Mouse (Mus musculus): ENCODE measurements at regions not wholly inside any gene's neighbourhood (a gene's known extent, or its start where the extent isn't known, plus 50 kb on each side); places are given as distances from the start of the nearest gene placed in this dataset.

DNA sequence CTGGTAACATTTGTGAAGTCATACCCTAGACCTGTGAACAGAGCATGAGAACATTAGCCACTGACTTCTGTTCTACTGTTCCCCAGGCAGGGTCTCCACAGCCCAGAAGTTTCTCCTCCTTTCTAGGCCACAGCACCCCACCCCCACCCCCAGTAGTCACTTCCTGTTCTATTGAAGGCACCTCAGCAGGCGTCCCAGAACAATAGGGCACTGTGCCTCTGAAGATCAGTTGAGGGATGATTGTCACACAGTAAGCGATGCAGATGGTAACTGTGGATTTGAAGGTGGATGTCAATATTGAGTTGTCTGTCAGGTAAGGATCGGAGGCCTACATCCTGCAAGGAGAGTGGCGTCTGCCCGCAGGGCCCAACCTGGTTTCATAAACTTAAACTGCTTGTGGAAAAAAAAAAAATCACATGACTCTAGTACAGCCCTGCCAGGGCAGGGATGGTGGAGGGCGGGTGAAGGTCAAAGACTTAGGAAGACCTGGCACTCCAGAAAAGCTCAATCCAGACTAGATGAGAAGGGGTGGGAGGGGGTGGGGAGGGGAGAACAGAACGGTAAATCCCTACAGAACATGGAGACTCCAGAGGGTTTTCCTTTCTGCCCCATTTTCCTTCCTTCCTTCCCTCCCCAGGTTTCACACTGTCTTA, 103.1 kb upstream of the Rybp start:
- DNase-seq (ENCODE audit: low read depth in 2 of 2, low spot score in 2 of 2), result no peak

DNA sequence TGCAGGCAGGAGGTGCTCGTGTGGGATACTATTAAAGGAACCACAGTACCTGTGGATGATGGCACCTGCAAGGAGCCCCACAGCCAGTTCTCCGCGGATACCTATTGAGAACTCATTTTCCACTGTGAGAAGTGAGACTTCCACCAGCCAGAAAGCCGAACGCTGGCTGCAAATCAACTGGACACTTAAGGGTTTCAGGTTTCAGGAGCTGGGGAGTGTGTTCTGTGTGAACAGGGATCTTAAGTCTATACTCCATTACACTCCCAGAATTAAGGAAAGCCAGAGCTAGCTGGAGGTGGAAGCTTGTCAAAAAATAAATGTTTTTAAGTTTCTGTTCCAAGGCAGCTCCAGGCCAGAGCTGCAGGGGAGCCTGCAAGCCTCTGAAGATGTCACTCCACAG, 99.8 kb upstream of the Rybp start:
- no peak for DNase-seq (ENCODE audit: low read depth in 2 of 2, low spot score in 2 of 2)

DNA sequence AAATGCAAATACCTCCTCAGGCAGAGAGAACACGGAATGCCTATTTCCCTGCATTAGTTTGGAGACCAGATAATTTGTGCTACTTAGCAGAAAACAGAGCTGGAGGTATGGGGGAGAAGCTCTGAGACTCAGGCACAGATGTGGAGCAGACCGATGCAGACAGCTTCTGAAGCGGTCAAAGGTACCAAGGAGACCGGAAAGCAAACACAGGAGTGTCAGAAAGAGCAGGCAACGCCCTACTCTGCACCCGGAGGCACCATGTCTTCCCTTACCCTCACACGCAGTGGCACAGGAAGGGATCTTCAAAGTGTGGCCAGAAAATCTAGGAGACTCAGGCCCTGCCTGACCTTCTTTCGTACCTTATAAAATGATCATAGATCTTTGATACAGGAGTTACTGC, 98.4 kb upstream of the Rybp start:
- DNase-seq (ENCODE audit: low read depth in 2 of 2, low spot score in 2 of 2), result no peak

DNA sequence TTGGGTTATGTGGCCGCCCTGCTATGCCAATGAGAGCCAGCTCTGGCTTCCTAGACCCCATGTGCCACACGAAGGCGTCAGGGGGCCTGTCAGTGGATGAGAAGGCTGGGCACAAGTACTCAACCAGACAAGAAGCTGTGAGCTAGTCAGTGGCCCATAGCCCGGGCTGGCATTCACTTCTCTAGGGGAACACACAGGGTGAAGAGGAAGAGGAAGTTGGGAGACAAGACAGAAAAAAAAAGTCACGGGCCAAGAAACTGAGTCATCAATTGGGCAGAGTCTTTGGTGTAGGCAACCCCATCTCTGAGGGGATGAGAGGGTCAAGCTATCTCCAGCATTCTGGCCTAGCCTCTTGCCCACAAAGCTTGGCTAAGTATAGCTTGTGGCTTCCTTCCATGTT, 93.8 kb upstream of the Rybp start:
- no peak for DNase-seq (ENCODE audit: low read depth in 2 of 2, low spot score in 2 of 2)

DNA sequence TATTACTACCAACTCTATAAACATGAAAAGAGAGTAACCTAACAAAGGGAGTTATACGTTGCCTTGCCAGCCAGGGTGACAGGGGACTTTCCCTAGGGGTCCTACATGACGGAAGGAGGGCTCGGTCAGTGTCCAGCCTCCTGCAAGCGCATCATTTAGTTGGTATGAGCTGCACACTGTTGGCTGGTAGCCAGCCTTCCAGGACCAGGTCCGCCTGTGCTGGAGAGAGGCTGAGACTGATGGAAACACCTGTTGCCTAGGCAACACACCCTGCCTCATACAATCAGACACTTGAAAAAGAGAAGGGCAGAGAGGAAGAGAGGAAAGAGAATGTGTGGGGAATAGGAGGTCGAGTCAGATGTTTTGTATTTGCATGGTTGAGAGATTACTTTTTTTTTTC, 93.3 kb upstream of the Rybp start:
- DNase-seq (ENCODE audit: low read depth in 2 of 2, low spot score in 2 of 2), result no peak

DNA sequence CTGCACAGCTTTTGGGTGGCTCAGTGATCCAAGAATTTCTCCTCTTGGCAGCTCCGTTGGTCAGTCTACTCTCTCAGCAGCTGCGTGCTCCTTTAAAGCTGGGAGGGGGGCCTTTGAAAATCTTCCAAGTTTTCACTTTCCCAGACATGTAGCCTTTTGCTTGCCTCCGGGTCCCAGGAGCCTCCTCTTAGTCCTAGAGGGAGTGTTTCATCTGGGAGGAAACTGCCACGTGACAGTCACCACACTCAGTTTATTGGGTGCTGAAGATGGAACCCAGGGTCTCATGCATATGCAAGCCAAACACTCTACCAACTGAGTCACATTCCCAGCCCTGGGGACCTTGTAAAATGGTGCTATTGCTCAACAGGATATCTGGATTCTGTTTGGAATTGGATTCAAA, 92.5 kb upstream of the Rybp start:
- DNase-seq (ENCODE audit: low read depth in 2 of 2, low spot score in 2 of 2), result no peak

DNA sequence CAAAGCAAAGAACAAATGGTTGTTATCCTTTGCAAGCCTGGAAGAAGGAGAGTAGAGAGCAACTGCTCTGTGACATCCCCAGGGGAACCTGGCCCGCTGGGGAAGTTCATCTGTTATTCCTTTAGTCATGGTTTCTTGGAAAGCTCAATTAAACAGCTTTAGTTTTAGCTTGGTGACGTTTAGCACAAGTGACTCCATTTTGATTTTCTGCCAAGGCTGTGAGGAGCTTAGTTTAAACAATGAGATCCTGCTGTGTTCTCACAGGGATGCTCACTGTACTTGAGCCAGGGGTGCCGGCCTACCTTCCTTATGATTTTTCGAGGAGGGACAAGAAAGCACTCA, 91.2 kb upstream of the Rybp start:
- no peak for DNase-seq (ENCODE audit: low read depth in 2 of 2, low spot score in 2 of 2)

DNA sequence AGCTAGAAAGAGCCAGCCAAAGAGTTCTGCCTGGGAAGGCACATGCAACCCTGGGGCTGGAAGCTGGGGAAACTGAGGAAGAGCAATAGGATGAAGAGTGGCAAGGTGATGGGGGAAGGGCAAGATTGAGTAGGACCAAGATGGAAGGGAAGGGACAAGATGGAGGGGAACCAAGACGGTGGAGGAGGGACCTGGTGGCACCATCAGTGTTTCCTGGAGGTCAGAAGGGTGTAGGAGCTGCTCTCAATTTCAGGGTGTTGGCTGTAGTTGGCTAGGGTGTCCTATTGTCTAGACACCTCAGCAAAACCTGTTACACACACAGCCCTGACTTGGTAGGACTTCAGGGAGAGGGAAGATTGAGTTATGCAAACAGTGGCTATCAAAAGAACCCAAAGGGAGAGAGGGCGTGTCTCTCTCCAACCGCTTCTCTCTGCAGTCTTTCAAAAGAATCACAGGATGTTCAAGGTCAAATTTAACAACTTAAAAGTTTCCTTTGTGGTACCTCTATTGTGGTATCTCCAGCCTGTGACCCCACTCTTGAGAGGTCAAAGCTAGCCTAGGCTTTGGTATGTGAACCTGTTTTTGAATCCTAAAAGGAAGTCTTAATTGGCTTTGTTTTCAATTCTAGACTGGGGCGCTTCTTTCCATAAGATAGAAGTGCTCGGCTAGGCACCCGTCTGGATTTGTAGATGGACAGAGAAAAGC, 90.7 kb upstream of the Rybp start:
- no peak for DNase-seq (ENCODE audit: low read depth in 2 of 2, low spot score in 2 of 2)

DNA sequence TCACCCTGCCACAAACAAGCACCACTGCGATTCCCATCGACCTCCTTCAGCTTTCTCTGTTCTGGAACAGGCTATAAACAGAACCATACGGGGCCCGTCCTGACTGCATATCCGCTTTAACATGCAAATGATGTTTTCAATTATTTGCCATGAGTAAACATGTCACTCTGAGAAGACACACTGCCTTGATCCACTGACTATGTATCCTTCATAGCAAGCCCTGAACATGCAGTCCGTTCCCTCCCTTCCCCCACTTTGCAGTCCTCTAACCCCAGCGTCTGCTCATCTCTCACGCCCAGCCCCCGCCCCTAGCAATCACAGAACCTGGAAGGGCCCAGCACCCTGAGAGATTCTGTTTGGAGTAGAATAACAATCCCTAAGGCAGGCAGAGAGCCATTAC, 89.4 kb upstream of the Rybp start:
- DNase-seq (ENCODE audit: low read depth in 2 of 2, low spot score in 2 of 2), result no peak

DNA sequence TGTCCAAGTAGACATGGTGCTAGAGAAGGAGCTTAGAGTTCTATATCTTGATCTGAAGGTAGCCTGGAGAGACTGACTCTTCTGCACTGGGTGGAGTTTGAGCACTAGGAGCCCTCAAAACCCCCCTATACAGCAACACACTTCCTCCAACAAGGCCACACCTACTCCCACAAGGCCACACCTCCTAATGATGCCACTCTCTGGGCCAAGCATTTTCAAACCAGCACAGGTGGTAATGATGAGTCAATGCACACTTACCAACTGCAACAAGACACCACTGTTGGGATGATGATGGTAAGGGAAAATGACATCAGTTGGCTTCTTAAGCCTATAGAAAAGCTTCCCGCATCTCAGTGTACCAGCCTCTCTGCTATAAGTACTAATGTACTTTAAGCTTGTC, 83.5 kb upstream of the Rybp start:
- no peak for DNase-seq (ENCODE audit: low read depth in 2 of 2, low spot score in 2 of 2)

DNA sequence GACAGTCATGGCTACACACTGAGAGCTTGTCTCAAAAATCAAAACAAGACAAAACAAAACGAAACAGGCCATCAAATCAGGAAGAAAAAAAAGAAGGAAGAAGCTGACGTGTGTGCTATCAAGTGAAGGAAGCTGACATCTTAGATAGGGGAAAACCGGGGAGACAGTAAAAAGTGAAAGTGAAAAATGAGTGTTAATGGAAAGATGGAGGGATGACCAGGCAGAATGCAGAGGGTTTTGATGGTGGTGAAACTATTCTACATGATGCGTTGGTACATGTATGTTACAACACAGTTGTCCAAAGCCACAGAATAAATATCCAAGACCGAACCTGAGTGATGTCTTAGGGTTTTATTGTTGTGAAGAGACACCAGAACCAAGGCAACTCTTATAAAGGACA, 83.1 kb upstream of the Rybp start:
- no peak for DNase-seq (ENCODE audit: low read depth in 2 of 2, low spot score in 2 of 2)

DNA sequence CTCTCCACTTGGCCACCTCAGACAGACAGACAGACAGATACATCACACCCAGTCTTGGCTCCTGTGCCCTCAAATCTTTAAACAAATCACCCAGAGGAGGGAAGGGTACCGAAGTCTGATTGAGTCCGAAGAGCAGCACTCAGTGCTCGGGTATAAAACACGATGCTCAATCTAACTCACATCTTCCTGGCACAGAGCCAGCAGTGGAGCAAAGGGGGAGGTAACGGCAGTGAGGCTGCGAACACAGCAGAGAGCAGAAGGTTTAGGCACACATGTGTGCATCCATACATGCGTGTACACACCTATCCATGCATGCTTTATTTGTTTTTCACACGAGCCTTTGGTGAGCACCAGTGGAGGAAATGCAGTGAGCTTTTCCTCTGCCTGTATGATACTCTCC, 78.9 kb upstream of the Rybp start:
- no peak for DNase-seq (ENCODE audit: low read depth in 2 of 2, low spot score in 2 of 2)

DNA sequence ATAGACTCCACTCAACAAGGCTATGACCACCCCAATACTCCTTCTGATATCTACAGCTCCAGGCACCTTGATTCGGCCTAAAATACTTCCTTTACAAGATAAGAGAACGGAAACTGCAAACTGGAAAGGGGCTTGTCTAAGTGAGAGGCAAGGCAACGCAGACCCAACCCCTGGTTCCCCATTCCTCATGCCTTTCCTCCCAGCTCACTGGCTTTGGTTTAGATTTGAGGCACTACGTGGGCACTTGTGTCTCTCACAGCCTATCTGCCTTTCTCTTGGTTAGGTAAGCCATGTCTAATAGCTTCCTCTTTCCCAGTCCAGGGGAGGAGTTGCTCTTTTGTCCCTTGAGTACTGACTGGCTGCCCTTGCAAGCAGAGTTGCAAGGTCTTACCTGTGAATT, 78.5 kb upstream of the Rybp start:
- no peak for DNase-seq (ENCODE audit: low read depth in 2 of 2, low spot score in 2 of 2)

DNA sequence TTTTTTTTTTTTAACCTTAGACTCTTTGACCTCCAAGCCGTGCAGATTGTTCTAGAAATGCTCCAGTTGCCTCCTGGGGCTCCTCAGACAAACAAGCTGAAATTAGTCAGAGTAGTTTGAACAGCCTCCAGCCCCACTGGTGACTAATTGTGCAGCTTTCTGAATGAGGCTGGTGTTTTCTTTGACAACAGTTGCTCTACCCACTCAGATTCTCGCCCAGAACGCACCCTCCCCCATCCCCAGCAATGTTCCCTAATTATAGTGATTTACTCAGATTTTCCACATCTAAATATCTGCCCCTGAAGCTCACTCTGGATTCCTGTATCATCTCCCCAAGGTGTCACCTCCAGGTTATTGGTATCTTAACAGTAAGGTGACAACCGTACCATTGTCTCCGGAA, 76.4 kb upstream of the Rybp start:
- no peak for DNase-seq (ENCODE audit: low read depth in 2 of 2, low spot score in 2 of 2)

DNA sequence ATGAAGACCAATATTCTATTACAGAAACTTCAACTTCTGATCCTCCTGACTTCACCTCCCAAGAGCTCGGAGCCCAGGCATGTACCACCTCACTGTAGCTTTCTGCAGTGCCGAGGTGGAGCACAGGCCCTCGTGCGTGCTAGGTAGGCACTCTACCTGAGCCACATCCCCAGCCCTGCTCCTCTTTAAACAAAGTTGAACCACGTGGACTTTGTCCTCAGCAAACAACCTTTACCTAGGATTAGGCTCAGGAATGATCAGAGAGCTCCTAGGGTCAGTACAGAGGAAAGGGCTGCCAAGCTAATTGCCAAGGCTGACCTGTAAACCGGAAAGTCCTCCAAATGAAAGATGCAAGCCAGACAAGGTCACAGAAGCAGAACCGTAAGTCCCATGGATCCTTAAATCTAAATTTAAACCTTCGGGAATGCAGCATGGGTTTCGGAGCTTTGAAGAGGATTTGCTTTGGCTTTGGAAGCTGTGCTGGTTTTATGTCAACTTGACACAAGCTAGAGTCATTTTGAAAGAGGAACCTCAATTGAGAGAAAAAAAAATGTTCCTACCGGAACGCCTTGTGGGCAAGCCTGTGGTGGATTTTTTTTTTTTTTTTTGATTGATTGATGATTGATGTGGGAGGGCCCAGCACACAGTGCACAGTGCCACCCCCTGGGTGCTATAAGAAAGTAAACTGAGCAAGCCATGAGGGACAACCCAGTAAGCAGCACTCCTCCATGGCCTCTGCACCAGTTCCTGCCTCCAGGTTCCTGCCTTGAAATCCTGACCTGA, 69.5 kb upstream of the Rybp start:
- peak in 1 of 2 experiments; percentile 0 for DNase-seq (ENCODE audit: low read depth in 2 of 2, low spot score in 2 of 2)

DNA sequence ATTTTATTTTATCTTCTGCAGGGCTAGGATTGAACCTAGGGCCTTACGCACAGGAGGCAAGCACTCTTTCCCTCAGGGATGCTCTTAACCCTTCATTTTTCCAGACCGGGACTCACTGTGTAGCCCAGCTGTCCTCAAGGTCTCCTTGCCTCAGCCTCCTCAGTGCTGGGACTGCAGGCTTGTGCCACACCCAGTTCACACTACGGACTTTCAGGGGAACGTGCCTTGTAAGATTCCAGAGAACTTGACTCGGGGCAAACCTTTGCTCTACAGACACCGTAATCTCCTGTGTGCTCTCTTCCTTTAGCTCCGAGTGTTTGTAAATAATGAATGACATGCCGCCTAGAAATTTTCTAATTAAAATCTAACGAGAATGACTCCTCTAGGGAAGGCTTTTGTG, 68.6 kb upstream of the Rybp start:
- DNase-seq (ENCODE audit: low read depth in 2 of 2, low spot score in 2 of 2), result no peak

DNA sequence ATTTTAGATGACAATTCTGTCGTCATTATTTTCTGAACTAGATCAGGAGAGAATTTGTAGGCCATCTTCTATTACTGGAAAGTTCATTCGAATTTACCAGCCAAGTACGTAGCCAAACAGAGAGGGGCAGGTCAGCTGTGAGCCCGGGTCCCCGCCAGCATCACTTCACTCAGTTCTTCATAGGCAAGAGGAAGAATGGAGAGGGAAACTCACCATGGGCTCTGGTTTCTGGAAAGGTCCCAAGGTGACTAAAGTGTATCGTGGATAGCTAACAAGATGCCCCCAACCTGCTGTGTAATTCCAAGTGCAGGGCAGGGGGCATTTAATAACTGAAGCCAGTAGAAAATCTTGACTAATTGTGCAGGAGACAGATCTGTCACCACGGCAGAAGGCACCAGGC, 60.2 kb upstream of the Rybp start:
- DNase-seq (ENCODE audit: low read depth in 2 of 2, low spot score in 2 of 2), result no peak

DNA sequence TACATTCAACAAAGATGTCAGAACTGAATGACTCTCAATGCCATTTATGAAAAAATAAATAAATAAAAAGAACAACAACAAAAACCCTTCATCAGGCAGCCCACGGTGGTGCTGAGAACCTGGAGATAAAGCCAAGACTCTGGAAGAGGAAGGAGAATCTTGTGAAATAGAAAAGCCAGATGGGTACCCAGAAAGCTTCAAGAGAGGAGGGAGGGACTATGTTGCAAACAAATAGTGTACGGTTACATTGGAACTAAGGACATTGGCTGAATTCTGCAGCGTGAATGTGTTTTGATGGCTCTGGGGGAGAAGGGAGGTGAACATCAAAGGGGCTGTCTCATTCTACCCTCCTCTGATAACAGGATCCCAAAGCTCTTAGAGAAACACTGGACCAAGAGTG, 57.8 kb upstream of the Rybp start:
- DNase-seq (ENCODE audit: low read depth in 2 of 2, low spot score in 2 of 2), result no peak

DNA sequence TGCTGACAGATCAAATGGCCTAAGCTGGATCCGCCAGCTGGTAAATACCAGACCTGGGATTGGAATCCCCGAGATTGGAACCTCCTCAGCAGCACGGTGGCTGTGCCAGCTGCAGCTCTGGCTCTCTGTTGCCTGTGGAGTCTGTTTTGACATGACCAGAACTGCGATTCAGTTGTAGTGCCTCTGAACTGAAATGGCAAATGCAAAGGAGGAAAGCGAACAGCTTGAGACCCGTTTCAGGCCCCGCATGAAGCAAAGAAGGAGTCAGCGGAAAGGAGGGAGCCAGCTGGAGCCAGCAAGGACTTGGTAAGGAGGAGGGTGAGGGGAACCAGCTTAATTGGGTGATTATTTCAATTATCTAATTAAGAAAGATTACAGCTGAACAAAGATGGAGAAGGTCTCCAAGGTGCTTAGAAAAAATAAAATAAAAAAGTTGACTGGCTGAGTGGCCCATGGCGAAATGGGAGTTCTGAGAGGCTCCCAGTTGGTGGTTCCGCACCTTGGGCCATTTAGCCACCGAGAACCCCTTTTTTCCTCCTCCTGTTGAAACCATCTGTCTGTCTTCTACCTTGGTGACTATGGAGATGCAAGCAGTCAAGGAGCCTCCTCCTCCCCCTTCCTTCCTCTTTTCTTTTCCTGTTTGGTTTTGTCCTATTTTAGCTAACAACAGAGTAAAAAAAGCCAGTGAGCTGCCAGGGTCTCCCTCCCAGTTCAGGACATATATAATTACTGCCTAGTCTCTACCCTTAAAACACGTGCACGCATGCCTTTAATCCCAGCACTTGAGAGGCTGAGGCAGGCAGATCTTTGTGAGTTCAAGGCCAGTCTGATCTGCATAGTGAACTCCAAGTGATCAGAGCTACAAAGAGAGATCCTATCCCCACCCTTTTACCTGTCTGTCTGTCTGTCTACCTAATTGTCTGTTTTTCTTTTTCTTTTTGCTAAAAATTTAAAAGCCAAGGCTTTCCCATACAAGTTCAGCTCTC, 54.3 kb upstream of the Rybp start:
- DNase-seq (ENCODE audit: low read depth in 2 of 2, low spot score in 2 of 2), result no peak

DNA sequence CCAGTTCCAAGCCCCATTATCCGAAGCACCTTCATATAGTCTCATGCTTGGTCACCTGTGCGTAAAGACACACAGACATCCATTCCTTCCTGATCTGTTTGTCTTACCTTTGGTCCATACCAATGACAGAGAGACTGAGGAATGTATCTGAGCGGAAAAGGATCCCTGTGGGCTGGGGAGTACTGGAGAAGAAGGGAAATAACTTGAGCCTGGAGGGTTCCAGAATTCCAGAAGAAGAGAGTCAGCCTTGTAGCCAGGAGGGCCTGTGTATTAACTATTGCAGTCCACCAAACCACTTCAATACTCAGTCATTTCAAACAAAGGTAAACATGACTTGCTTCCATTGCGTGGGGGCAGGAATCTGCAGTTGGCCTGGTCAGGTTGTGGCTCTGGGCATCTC, 51.0 kb upstream of the Rybp start:
- DNase-seq (ENCODE audit: low read depth in 2 of 2, low spot score in 2 of 2), result no peak

Measured in CD8-positive naive resting alpha-beta T cell, adult 2 months (primary cell).